Mouse (Mus musculus) spleen, adult 2 months (tissue): ENCODE results near the gene Vars. TPM values are rescaled to one million over a fixed set of nuclear protein-coding genes. Genes with fewer than 3 reads are reported as not detected.

Experiments used
- DNase-seq, 2 experiments: peaks; one replicate each; pipeline versions ENCODE4 v3.0.0 to v3.0.0-alpha.2; 2012 to 2021; ENCODE audit warnings: low spot score in 2 of 2, low read depth in 1 of 2
- H3K27ac ChIP-seq: fragments of 200-500 bp; 2 replicates; pipeline ENCODE4 v1.5.1; 2012; ENCODE audit warnings: low read length, inconsistent platforms; ENCODE audit not compliant: insufficient read depth
- H3K27me3 ChIP-seq: fragments of 200-500 bp; 2 replicates; pipeline ENCODE4 v1.6.1; 2012; ENCODE audit warnings: mild to moderate bottlenecking, moderate library complexity, low read length, inconsistent platforms; ENCODE audit not compliant: control insufficient read depth, insufficient read depth
- H3K36me3 ChIP-seq: fragments of 200-500 bp; 2 replicates; pipeline ENCODE4 v1.6.1; 2012; ENCODE audit warnings: mild to moderate bottlenecking, low read length, inconsistent platforms; ENCODE audit not compliant: control insufficient read depth, insufficient read depth
- H3K4me1 ChIP-seq: fragments of 200-500 bp; 2 replicates; pipeline ENCODE4 v1.6.1; 2011; ENCODE audit warnings: inconsistent platforms; ENCODE audit not compliant: control insufficient read depth, insufficient read depth, insufficient read length
- H3K4me3 ChIP-seq: fragments of 200-500 bp; 2 replicates; pipeline ENCODE4 v1.5.1; 2011; ENCODE audit warnings: mild to moderate bottlenecking, inconsistent platforms; ENCODE audit not compliant: insufficient read depth, insufficient read length; ENCODE audit errors: extremely low read depth
- CTCF ChIP-seq: fragments of 200-500 bp; IDR thresholded peaks from 2 replicates; pipeline ENCODE4 v1.5.1; 2011; ENCODE audit warnings: mild to moderate bottlenecking, inconsistent platforms; ENCODE audit not compliant: insufficient read depth, insufficient read length, insufficient replicate concordance; ENCODE audit errors: extremely low read depth
- POLR2A ChIP-seq: fragments of 200-500 bp; IDR thresholded peaks from 2 replicates; pipeline ENCODE4 v1.6.1; 2011; ENCODE audit warnings: low read depth, low read length, inconsistent platforms
- WGBS: fragments of 180-500 bp; shearing (Covaris S2); methylation state at CpG from one replicate; pipeline ENCODE4 v1.1.7; 2018; 5-methylcytosine and 5-hydroxymethylcytosine counted together
- polyA plus RNA-seq: library from polyadenylated mRNA; depleted of rRNA; stranded (reverse); fragments of >200 nt; gene quantifications from 2 replicates; pipeline ENCODE4 v1.2.3, GENCODE M21; 2012

Gene Vars
- polyA plus RNA-seq, 1 experiment = 489 TPM

- peak; percentile 49 to 83 for DNase-seq
- Histone ChIP-seq H3K4me1 (peaks cover 7% of the 10 kb centered on the region; the same call in 1 of the 2 replicates), H3K27me3 (no peaks in the 10 kb centered on the region), H3K36me3 (peaks cover 19% of the 10 kb centered on the region), H3K27ac (peak within 1 kb of the TSS; percentile 38), H3K4me3 (peak within 1 kb of the TSS; percentile 58)
- WGBS = 1% methylated on average over 57 of the region's 57 CpGs
- TF ChIP-seq CTCF = peak; percentile 92
- TF ChIP-seq POLR2A = no peak
These were observed 58.4 kb downstream of the Vars start, which contains the start of gene Ddah2 for GRCm38 (mm10) chr17:35058911-35059892. Ddah2 (plus strand) TSS chr17:35059035.

- H3K4me1 ChIP-seq = peaks cover 11% of the 10 kb centered on the region
- no peak for DNase-seq
- 60% methylated on average over 14 of the region's 14 CpGs for WGBS
- 0 out of 2 replicates have a peak overlapping the region, but pooled peaks have one; percentile 58 for H3K4me3 ChIP-seq
- H3K36me3 ChIP-seq = peaks cover 15% of the 10 kb centered on the region
- no peak overlapping the region for H3K27ac ChIP-seq
- no peak for TF ChIP-seq CTCF
- TF ChIP-seq POLR2A = no peak
- H3K27me3 ChIP-seq = no peaks in the 10 kb centered on the region
These were observed 59.3 kb downstream of the Vars start for GRCm38 (mm10) chr17:35060071-35060470.

- no peak for DNase-seq
- H3K4me3 ChIP-seq = no peak overlapping the region
These were observed 60.0 kb downstream of the Vars start for GRCm38 (mm10) chr17:35060737-35061297.

GRCm38 (mm10) chr17:35061299-35061698 lies 60.5 kb downstream of the Vars start:
- no peak for TF ChIP-seq CTCF
- TF ChIP-seq POLR2A = no peak
- WGBS = 89% methylated on average over 8 of the region's 8 CpGs
- no peak for DNase-seq
- Histone ChIP-seq H3K4me1 (peaks cover 15% of the 10 kb centered on the region), H3K4me3 (no peak overlapping the region), H3K27ac (no peak overlapping the region), H3K36me3 (peaks cover 6% of the 10 kb centered on the region), H3K27me3 (no peaks in the 10 kb centered on the region)

More at GRCm38 (mm10) chr17:35060737-35061297, 60.0 kb downstream of the Vars start:
- H3K27me3 ChIP-seq = no peaks in the 10 kb centered on the region
- H3K36me3 ChIP-seq = peaks cover 9% of the 10 kb centered on the region
- WGBS = 87% methylated on average over 22 of the region's 22 CpGs
- peaks cover 15% of the 10 kb centered on the region for H3K4me1 ChIP-seq
- no peak overlapping the region for H3K27ac ChIP-seq
- TF ChIP-seq POLR2A = no peak
- no peak for TF ChIP-seq CTCF

GRCm38 (mm10) chr17:35063466-35063865 lies 62.7 kb downstream of the Vars start:
- no peak overlapping the region for H3K4me3 ChIP-seq
- H3K27ac ChIP-seq = no peak overlapping the region
- H3K36me3 ChIP-seq = no peaks in the 10 kb centered on the region
- peaks cover 15% of the 10 kb centered on the region for H3K4me1 ChIP-seq
- TF ChIP-seq POLR2A = no peak
- no peak for TF ChIP-seq CTCF
- H3K27me3 ChIP-seq = no peaks in the 10 kb centered on the region; the same call in 1 of the 2 replicates
- WGBS = 92% methylated on average over 3 of the region's 3 CpGs
- no peak for DNase-seq

- Histone ChIP-seq H3K4me3 (no peak overlapping the region), H3K27ac (no peak overlapping the region), H3K36me3 (no peaks in the 10 kb centered on the region), H3K27me3 (no peaks in the 10 kb centered on the region; the same call in 1 of the 2 replicates), H3K4me1 (peaks cover 12% of the 10 kb centered on the region)
- TF ChIP-seq POLR2A (no peak), CTCF (no peak)
- 51% methylated on average over 10 of the region's 10 CpGs for WGBS
- DNase-seq = no peak
These were observed 63.6 kb downstream of the Vars start for GRCm38 (mm10) chr17:35064378-35064877.
